Mouse (Mus musculus): ENCODE data around the gene Pmfbp1. TPM values are rescaled to one million over a fixed set of nuclear protein-coding genes. Genes with fewer than 3 reads are reported as not detected.

Pmfbp1 gene
- polyA plus RNA-seq, 1 experiment from 2014 or later = 0.12 TPM

DNA sequence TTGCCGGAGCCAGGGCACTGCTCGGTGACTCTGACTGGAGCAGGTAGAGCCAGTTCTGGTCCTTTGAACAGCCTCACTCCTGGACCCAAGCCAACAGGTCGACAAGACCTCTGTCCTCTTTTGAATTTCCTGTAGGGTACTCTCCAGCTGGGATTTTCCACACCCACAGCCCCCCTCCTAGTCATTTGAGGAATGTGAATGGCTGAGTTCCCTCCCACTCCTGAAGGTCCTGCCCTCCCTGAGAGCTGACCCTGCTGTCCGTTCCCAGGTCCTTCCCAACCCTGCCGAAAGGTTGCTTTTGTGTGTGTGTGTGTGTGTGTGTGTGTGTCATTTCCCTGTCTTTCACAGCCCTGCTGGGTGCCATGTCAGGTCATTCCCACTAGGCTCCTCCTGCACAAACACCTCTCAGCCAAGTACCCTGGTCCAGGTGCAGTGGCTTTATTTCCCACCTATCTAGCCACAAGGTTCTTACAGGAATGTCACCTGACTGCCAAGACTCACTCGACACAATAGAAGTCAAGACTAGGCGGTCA is 93.2 kb downstream of the Pmfbp1 start:
- no peaks in the 10 kb centered on the region for H3K4me1 ChIP-seq (ENCODE audit: control insufficient read depth, insufficient read depth, low read length)
- no peak for ATAC-seq (ENCODE audit: insufficient number of reproducible peaks, low FRiP score, low TSS enrichment, low read depth)
- no peaks in the 10 kb centered on the region for H3K36me3 ChIP-seq (ENCODE audit: control insufficient read depth, insufficient read depth, low read length)
- no peak overlapping the region for H3K9ac ChIP-seq (ENCODE audit: low read length)
- no peak overlapping the region for H3K4me3 ChIP-seq (ENCODE audit: low read depth, low read length)
- no peaks in the 10 kb centered on the region for H3K27me3 ChIP-seq (ENCODE audit: control insufficient read depth, insufficient read depth, low read length)
- H3K27ac ChIP-seq (replicated peaks; ENCODE audit: low read depth, low read length) = no peak overlapping the region
- WGBS = 60% methylated on average over 7 of the region's 7 CpGs
- H3K9me3 ChIP-seq (ENCODE audit: control insufficient read depth, low read length) = no peaks in the 10 kb centered on the region; the same call in 1 of the 2 replicates
- H3K4me2 ChIP-seq (ENCODE audit: low read depth, severe bottlenecking) = no peak overlapping the region
- DNase-seq (ENCODE audit: low spot score) = no peak

- 88% methylated on average over 9 of the region's 9 CpGs for WGBS
- H3K36me3 ChIP-seq (ENCODE audit: control insufficient read depth, insufficient read depth, low read length) = peaks cover 4% of the 10 kb centered on the region
- H3K4me1 ChIP-seq (ENCODE audit: control insufficient read depth, insufficient read depth, low read length) = no peaks in the 10 kb centered on the region
- DNase-seq (ENCODE audit: low spot score) (no peak), ATAC-seq (ENCODE audit: insufficient number of reproducible peaks, low FRiP score, low TSS enrichment, low read depth) (no peak)
- H3K4me3 ChIP-seq (ENCODE audit: low read depth, low read length) = no peak overlapping the region
- no peak overlapping the region for H3K4me2 ChIP-seq (ENCODE audit: low read depth, severe bottlenecking)
- H3K9ac ChIP-seq (ENCODE audit: low read length) = no peak overlapping the region
- H3K9me3 ChIP-seq (ENCODE audit: control insufficient read depth, low read length) = no peaks in the 10 kb centered on the region
- H3K27ac ChIP-seq (replicated peaks; ENCODE audit: low read depth, low read length) = no peak overlapping the region
- H3K27me3 ChIP-seq (ENCODE audit: control insufficient read depth, insufficient read depth, low read length) = no peaks in the 10 kb centered on the region
These were observed 97.1 kb downstream of the Pmfbp1 start for GRCm38 (mm10) chr8:109590901-109591300.

DNA sequence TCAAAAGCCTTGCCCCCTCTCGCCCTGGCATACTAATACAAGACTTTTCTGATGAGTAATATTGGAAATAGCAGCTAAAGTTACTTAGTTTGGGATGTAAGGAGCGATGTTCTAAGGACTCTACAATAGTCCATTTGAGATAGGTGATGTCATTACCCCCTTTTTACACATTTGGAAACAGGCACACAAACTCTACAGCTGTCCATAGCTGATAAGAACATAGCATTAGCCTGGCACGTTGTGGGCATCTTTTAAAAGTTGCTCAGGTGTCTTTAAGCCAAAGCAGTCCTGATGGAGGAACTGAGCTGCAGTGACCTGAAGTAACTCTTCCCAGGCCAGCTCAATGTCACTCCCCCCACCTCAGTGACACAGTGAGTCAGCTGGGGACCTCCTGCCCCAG is 97.5 kb downstream of the Pmfbp1 start:
- DNase-seq (ENCODE audit: low spot score) (no peak), ATAC-seq (ENCODE audit: insufficient number of reproducible peaks, low FRiP score, low TSS enrichment, low read depth) (no peak)
- H3K36me3 ChIP-seq (ENCODE audit: control insufficient read depth, insufficient read depth, low read length) = peaks cover 4% of the 10 kb centered on the region
- no peak overlapping the region for H3K27ac ChIP-seq (replicated peaks; ENCODE audit: low read depth, low read length)
- no peaks in the 10 kb centered on the region for H3K9me3 ChIP-seq (ENCODE audit: control insufficient read depth, low read length)
- H3K4me2 ChIP-seq (ENCODE audit: low read depth, severe bottlenecking) = no peak overlapping the region
- H3K4me3 ChIP-seq (ENCODE audit: low read depth, low read length) = no peak overlapping the region
- no peaks in the 10 kb centered on the region for H3K27me3 ChIP-seq (ENCODE audit: control insufficient read depth, insufficient read depth, low read length)
- H3K9ac ChIP-seq (ENCODE audit: low read length) = no peak overlapping the region
- 94% methylated on average over 3 of the region's 3 CpGs for WGBS
- H3K4me1 ChIP-seq (ENCODE audit: control insufficient read depth, insufficient read depth, low read length) = no peaks in the 10 kb centered on the region

- Histone ChIP-seq H3K4me2 (ENCODE audit: low read depth, severe bottlenecking) (no peak overlapping the region), H3K27ac (replicated peaks; ENCODE audit: low read depth, low read length) (no peak overlapping the region), H3K36me3 (ENCODE audit: control insufficient read depth, insufficient read depth, low read length) (peaks cover 4% of the 10 kb centered on the region), H3K4me3 (ENCODE audit: low read depth, low read length) (no peak overlapping the region), H3K9me3 (ENCODE audit: control insufficient read depth, low read length) (no peaks in the 10 kb centered on the region), H3K4me1 (ENCODE audit: control insufficient read depth, insufficient read depth, low read length) (no peaks in the 10 kb centered on the region), H3K9ac (ENCODE audit: low read length) (no peak overlapping the region), H3K27me3 (ENCODE audit: control insufficient read depth, insufficient read depth, low read length) (no peaks in the 10 kb centered on the region)
- ATAC-seq (ENCODE audit: insufficient number of reproducible peaks, low FRiP score, low TSS enrichment, low read depth) (no peak), DNase-seq (ENCODE audit: low spot score) (no peak)
- WGBS = 95% methylated on average over 5 of the region's 5 CpGs
These were observed 98.3 kb downstream of the Pmfbp1 start for GRCm38 (mm10) chr8:109592164-109592563.

Other genes starting within 250 kb of the Pmfbp1 start
- gene Dhx38, start 71.8 kb downstream of the Pmfbp1 start, polyA plus RNA-seq (2014; fragmentation: Nextera tagmentation; extraction: Ambion mirVana) = 28.7 and 29.3 TPM in 2 replicates
- 28.3 and 28.5 TPM in 2 replicates for gene Txnl4b, start 71.9 kb downstream of the Pmfbp1 start, polyA plus RNA-seq (2014; fragmentation: Nextera tagmentation; extraction: Ambion mirVana)
- gene Hp, start 85.1 kb downstream of the Pmfbp1 start, polyA plus RNA-seq (2014; fragmentation: Nextera tagmentation; extraction: Ambion mirVana) = 0.74 and 1.1 TPM in 2 replicates
- 48.2 and 49.4 TPM in 2 replicates for gene Dhodh, start 114.6 kb downstream of the Pmfbp1 start, polyA plus RNA-seq (2014; fragmentation: Nextera tagmentation; extraction: Ambion mirVana)
- 0.27 and 0.37 TPM in 2 replicates for gene Pkd1l3, start 120.5 kb downstream of the Pmfbp1 start, polyA plus RNA-seq (2014; fragmentation: Nextera tagmentation; extraction: Ambion mirVana)
- 171 and 174 TPM in 2 replicates for gene Ist1, start 199.2 kb downstream of the Pmfbp1 start, polyA plus RNA-seq (2014; fragmentation: Nextera tagmentation; extraction: Ambion mirVana)
- 44.4 and 45.3 TPM in 2 replicates for gene Zfp821, start 211.5 kb downstream of the Pmfbp1 start, polyA plus RNA-seq (2014; fragmentation: Nextera tagmentation; extraction: Ambion mirVana)
- gene Atxn1l, start 243.7 kb downstream of the Pmfbp1 start, polyA plus RNA-seq (2014; fragmentation: Nextera tagmentation; extraction: Ambion mirVana) = 6.4 and 7.8 TPM in 2 replicates

Data from limb, embryonic 11.5 days (tissue).